In genomic region chr13:91216656-91217205, GRCm38 (mm10) we compare ENCODE assay signal across 20 mouse cellular contexts. TPM values are rescaled to one million over a fixed set of nuclear protein-coding genes. Genes with fewer than 3 reads are reported as not detected.
DNase-seq lines count a peak whose midpoint lies in the region; ATAC-seq and TF ChIP-seq lines count a peak whose summit lies in the region.
"Had no signal": no experiment of that assay in that cellular context is flagged by ENCODE, and none has a peak within 500 bp of the region (broad histone marks: within the 10 kb centered on the region; RNA-seq: fewer than 3 reads in every experiment).

No protein-coding gene starts in this region.

- WGBS in stomach, embryonic 16.5 days: 81% methylated on average over 3 of the region's 3 CpGs

- TF ChIP-seq CTCF in CH12.LX (conservative IDR thresholded peaks at IDR 0.05 in 1 of 2, IDR thresholded peaks at IDR 0.05 in 1 of 2; ENCODE audit: low read depth in 2 of 2, low read length in 2 of 2): no peak

- in situ Hi-C loops in CH12.LX (cut with MboI; ENCODE audit: low pct_ligation_motif_present, low pct_unique_long_range_greater_than_20kb, low sequenced_read_pairs): no loop called here

- peaks cover 7 to 18% of the 10 kb centered on the region in 2 experiments for H3K4me1 ChIP-seq in CH12.LX (ENCODE audit: control insufficient read depth in 1 of 2, insufficient read depth in 2 of 2)
- no peaks in the 10 kb centered on the region for H3K4me1 ChIP-seq in stomach, embryonic 16.5 days (ENCODE audit: control insufficient read depth, insufficient read depth, low read length)
- H3K4me1 ChIP-seq: intestine, embryonic 15.5 days; limb, embryonic 10.5 days; midbrain, embryonic 12.5 days had no signal

- no peak for TF ChIP-seq RAD21 in CH12.LX (IDR thresholded peaks at IDR 0.05; ENCODE audit: low read depth, low read length)

- no peaks in the 10 kb centered on the region for H3K79me2 ChIP-seq in CH12.LX (replicated peaks; ENCODE audit: control insufficient read depth, extremely low read depth, insufficient read depth, poor library complexity, severe bottlenecking)

- peaks cover 0 to 8% of the 10 kb centered on the region in 2 experiments for H3K36me3 ChIP-seq in CH12.LX (replicated peaks in 1 of 2; ENCODE audit: control insufficient read depth in 1 of 2, insufficient read depth in 1 of 2, low read length in 1 of 2)
- no peaks in the 10 kb centered on the region for H3K36me3 ChIP-seq in stomach, embryonic 16.5 days (ENCODE audit: control insufficient read depth, insufficient read depth, low read length)
- H3K36me3 ChIP-seq: intestine, embryonic 15.5 days; limb, embryonic 10.5 days had no signal

- H3K9ac ChIP-seq in CH12.LX (ENCODE audit: insufficient read depth, low read depth): no peak overlapping the region
- H3K9ac ChIP-seq in stomach, embryonic 16.5 days (ENCODE audit: low read length): 0 out of 2 replicates have a peak overlapping the region, but pooled peaks have one; percentile 11
- H3K9ac ChIP-seq: intestine, embryonic 15.5 days; liver, postnatal 0 days; midbrain, embryonic 12.5 days had no signal

- TF ChIP-seq POLR2A in CH12.LX (IDR thresholded peaks at IDR 0.05; ENCODE audit: low read depth, low read length): no peak

- no peak for TF ChIP-seq EP300 in CH12.LX (IDR thresholded peaks at IDR 0.05; ENCODE audit: low read length)

- ATAC-seq in stomach, embryonic 16.5 days (ENCODE audit: insufficient read depth, low FRiP score): peak; percentile 21; the same call in 1 of the 2 replicates
- ATAC-seq: forebrain, embryonic 14.5 days; intestine, embryonic 15.5 days; liver, postnatal 0 days had no signal

- no peak overlapping the region for H3K4me3 ChIP-seq in CH12.LX (replicated peaks in 1 of 3; ENCODE audit: low read depth in 2 of 3, low read length in 2 of 3, poor library complexity in 1 of 3)
- H3K4me3 ChIP-seq in stomach, embryonic 16.5 days (replicated peaks; ENCODE audit: low read length): no peak overlapping the region
- H3K4me3 ChIP-seq: intestine, embryonic 15.5 days; limb, embryonic 10.5 days; midbrain, embryonic 12.5 days had no signal

- dilution Hi-C loops in CH12.LX (cut with MboI; ENCODE audit: extremely low pct_ligation_motif_present, extremely low pct_unique_long_range_greater_than_20kb, low sequenced_read_pairs): no loop called here

- no peaks in the 10 kb centered on the region for H3K27me3 ChIP-seq in CH12.LX (replicated peaks)
- no peaks in the 10 kb centered on the region for H3K27me3 ChIP-seq in stomach, embryonic 16.5 days (ENCODE audit: control insufficient read depth, insufficient read depth, low read length)
- H3K27me3 ChIP-seq: intestine, embryonic 15.5 days; midbrain, embryonic 12.5 days had no signal

- H3K27ac ChIP-seq in CH12.LX (ENCODE audit: insufficient read depth, low read depth): no peak overlapping the region
- H3K27ac ChIP-seq in stomach, embryonic 16.5 days (ENCODE audit: low read length): peak overlapping the region; percentile 62; the same call in 1 of the 2 replicates
- H3K27ac ChIP-seq: intestine, embryonic 15.5 days; limb, embryonic 10.5 days; midbrain, embryonic 12.5 days had no signal

- DNase-seq in urinary bladder, postnatal 14 days (ENCODE audit: low spot score): peak; percentile 72
- no peak for DNase-seq in urinary bladder, postnatal 10 days (ENCODE audit: low spot score)
- peak; percentile 23 for DNase-seq in CH12.LX (ENCODE audit: extremely low read depth)
- peak; percentile 18 for DNase-seq in induced T-regulatory cell, adult 2 months (ENCODE audit: low read depth)
- DNase-seq in right cerebral cortex, postnatal 36 days (ENCODE audit: low spot score in 2 of 2): no peak
- no peak for DNase-seq in frontal cortex, postnatal 10 days (ENCODE audit: low spot score in 2 of 2)
- no peak for DNase-seq in right cerebral cortex, adult 2 months (ENCODE audit: low spot score in 2 of 2)
- DNase-seq: cerebellum, adult 8-10 months; gastrocnemius, postnatal 36 days; kidney, postnatal 36 days; layer of hippocampus, adult 9-11 months; liver, postnatal 0 days; lung, postnatal 14 days; right cerebral cortex, postnatal 25 days; thymus, postnatal 25 days had no signal

- no peaks in the 10 kb centered on the region for H3K9me3 ChIP-seq in CH12.LX (replicated peaks; ENCODE audit: low read length)
- no peaks in the 10 kb centered on the region for H3K9me3 ChIP-seq in stomach, embryonic 16.5 days (replicated peaks; ENCODE audit: control insufficient read depth, low read length)
- H3K9me3 ChIP-seq: intestine, embryonic 15.5 days; limb, embryonic 10.5 days; midbrain, embryonic 12.5 days had no signal

- no peak overlapping the region for H3K4me2 ChIP-seq in CH12.LX (ENCODE audit: insufficient read depth, low read depth, poor library complexity, severe bottlenecking)
- no peak overlapping the region for H3K4me2 ChIP-seq in stomach, embryonic 16.5 days (ENCODE audit: low read depth, low read length)
- H3K4me2 ChIP-seq: intestine, embryonic 15.5 days; midbrain, embryonic 12.5 days had no signal

TF ChIP-seq in CH12.LX, 34 proteins besides CTCF, POLR2A, EP300 and RAD21:
- no peak for TF ChIP-seq RCOR1 (conservative IDR thresholded peaks at IDR 0.05; ENCODE audit: low read depth, low read length)
- TF ChIP-seq KAT2A (IDR thresholded peaks at IDR 0.05; ENCODE audit: insufficient replicate concordance, low read length): no peak
- no peak for TF ChIP-seq ETS1 (conservative IDR thresholded peaks at IDR 0.05; ENCODE audit: low read depth, low read length)
- TF ChIP-seq UBTF (IDR thresholded peaks at IDR 0.05; ENCODE audit: low read depth, low read length): no peak
- 0 out of 2 replicates have a peak, but pooled peaks have one; percentile 15 for TF ChIP-seq BHLHE40 (IDR thresholded peaks at IDR 0.05; ENCODE audit: low read depth, low read length)
- no peak for TF ChIP-seq JUN (IDR thresholded peaks at IDR 0.05; ENCODE audit: insufficient read depth, low read depth, low read length)

RNA-seq across cellular contexts. Expression of gene Atg10, which starts 7.0 kb away (rescaled TPM):
- total RNA-seq in CH12.LX (2012; rRNA removed): 3.3 and 4.2 TPM in 2 replicates
- 7.2 and 7.4 TPM in 2 replicates for total RNA-seq in CH12.LX (2014; rRNA removed)
- polyA plus RNA-seq in CH12.LX (2012; ENCODE audit: insufficient read length, low read depth): 3.4 and 3.8 TPM in 2 replicates
- polyA plus RNA-seq in stomach, embryonic 16.5 days (2015; fragmentation: Nextera tagmentation; extraction: Ambion mirVana): 15.1 and 15.2 TPM in 2 replicates

Comparison
In these comparisons a context has a peak if more than half of its experiments do, and no peak if none do; other contexts are left out.
1. DNase-seq: peak in urinary bladder, postnatal 14 days (single experiment), CH12.LX (single experiment) and induced T-regulatory cell, adult 2 months (single experiment); none in urinary bladder, postnatal 10 days (single experiment), right cerebral cortex, postnatal 36 days (0 of 2), frontal cortex, postnatal 10 days (0 of 2) and right cerebral cortex, adult 2 months (0 of 2).